Mouse (Mus musculus) G1E-ER4 (cell line): ENCODE measurements around the gene Itgae. TPM values are rescaled to one million over a fixed set of nuclear protein-coding genes. Genes with fewer than 3 reads are reported as not detected.

Source experiments
- GATA1 ChIP-seq: IDR thresholded peaks from one replicate; pipeline ENCODE4 v1.8.0; 2012; ENCODE audit warnings: low read length, inconsistent platforms
- polyA plus RNA-seq: library from polyadenylated mRNA; stranded (reverse); fragments of >175 nt; gene quantifications from 2 replicates; pipeline ENCODE4 v1.2.3, GENCODE M21; 2012

Itgae gene
- polyA plus RNA-seq, 1 experiment = 0.03 TPM

DNA sequence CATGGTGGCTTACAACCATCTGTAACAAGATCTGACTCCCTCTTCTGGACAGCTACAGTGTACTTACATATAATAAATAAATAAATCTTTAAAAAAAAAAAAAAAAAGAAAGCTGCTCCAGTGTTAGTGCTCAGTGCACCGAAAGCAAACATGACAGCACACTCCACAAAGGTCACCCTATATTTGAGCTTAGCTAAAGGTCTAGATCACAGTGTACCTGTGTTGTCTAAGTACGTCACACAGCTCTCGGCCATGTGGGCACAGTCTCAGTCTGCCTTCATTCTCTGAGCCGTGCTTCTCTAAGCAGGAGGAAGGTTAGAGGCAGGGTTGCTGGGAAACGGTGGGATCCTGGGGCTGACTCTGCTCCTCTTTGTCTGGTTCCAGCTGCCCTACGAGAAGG, 36.1 kb downstream of the Itgae start:
- no peak for TF ChIP-seq GATA1

DNA sequence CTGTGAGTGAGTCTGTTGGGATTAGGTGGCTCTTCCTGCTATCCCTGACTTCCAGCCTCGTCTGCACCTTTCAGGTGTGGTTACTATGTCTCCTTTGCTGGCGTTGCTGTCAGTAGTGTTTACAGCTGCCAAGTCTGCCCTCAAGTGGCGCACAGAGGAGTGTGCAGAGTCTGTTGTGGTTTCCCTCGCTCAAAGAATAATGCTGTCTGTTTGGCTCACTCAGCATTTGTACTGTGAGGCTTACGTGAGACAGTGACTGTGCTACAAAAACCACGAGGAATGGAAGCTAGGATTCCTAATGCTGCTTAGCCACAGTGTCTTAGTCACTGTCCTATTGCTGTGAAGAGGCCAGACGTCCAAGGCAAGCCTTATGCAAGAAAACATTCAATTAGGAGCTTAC, 40.6 kb downstream of the Itgae start:
- TF ChIP-seq GATA1 = no peak

DNA sequence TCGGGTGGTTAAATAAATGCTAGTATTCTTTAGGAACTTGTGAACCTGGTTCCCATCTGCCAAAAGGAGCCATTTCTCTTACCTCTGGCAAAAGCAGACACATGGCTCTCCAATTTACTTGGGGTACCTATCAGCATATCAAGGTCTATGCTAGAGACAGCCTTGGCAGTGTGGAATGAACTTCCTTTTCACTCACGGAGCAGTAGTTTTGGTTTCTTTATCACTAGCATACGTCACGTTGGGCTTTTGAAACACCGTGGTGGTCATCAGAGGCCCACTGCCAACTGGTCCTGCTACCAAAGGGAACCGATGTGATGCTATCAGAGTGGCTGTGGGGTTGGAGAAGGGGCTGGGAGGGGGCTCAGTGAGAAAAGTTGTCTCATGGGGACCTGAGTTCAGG, 42.6 kb downstream of the Itgae start:
- TF ChIP-seq GATA1 = no peak

DNA sequence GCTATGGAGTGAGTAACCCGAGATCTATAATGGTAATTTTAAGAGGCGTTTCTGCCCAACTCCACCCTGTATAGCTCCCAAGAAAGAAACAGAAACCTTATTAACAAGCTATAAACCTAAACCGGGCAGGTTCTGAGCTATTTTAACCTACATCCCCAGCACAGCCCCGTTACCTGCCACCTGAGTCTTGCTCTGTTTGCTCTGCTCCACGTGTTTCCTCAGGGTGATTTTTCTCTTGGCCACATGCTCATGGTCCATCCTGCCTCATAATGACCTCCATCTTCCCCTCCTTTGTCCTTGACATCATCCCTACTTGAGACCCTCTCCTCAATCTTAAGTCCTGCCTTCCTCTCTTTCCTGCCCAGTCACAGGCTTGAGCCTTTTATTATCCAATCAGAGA, 43.8 kb downstream of the Itgae start:
- no peak for TF ChIP-seq GATA1

DNA sequence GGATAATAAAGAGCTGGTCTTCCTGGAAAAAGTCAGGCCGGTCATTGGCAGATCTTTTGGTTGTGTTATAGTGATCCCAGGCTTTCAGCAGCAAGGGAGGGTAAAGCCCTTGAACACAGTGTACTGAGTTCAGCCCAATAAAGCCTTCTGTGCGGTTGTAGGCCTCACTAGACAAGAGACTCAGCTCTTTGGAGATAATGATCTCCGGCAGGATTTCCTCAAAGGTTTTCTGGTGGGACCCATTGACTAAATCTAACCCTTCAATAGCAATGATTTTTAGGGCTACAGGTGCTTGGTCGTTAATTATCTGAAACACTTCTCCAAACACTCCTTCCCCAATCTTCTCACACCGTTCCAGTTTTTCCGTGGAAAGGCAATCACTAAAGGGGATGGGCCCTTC, 46.2 kb downstream of the Itgae start:
- no peak for TF ChIP-seq GATA1

DNA sequence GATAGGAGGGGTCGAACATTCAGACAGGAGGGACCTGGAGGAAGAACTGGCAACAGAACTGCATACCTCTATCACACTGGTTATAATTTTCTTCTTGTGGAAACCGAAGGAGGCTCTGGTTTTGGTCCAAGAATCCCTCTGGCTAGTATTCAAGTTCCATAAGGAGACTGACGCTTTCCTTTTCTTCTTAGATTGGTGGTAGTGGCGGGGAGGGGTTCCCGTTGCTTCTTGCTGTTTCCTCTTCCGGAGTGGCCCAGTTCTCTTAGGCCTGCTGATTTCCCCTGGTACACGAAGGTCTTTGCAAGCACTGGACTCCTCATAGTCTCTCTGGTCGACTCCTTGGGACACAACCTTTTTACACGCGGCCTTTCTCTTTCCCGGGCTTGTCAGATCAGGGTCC, 46.7 kb downstream of the Itgae start:
- no peak for TF ChIP-seq GATA1

DNA sequence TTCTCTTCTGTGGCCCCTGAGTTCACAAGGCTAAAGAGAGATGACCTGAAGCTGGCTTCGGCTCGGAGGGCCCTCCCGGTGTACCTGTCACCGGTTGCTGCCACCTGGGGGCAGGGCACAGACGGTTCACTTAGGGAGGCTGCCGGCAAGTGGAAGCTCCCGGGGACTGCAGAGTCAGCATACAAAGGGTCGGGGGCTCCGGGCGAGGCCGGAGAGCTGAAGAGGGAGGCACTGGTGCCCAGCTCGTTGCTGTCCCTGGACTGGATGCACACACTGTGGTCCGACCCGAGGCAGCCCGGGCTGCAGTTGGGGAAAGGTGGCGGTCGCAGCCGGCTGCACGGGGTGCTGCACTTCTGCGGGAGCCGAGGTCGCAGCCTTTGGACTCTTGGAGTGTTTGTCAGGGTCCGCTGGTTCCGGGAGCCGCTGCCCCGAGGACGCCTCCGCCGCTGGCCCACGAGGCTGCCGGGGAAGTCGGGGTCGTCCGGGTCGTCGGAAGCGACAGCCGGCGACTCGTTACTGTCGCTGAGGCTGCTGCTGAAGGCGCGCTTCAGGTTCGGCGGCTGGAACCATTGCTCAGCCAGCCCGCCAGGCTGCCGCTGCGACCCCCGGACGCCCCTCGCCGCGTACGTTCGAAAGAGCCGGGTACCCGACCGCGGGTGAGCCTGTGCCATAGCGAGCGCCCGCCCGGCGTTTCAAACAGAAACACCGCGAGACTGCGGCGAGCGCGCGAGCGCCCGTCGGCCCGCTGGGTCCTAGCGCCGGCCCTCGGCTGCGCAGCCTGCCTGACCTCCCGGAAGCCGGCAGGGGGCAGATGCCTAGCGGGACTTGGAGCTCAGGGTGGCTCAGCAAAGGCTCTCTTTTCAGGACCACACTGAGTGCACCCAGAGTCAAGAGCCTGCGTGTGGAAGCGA, 47.5 kb downstream of the Itgae start, which contains the start of gene Haspin:
Gene Haspin, minus strand, starts transcription at position 704 of the 911 bp plus-strand sequence.
- no peak for TF ChIP-seq GATA1

DNA sequence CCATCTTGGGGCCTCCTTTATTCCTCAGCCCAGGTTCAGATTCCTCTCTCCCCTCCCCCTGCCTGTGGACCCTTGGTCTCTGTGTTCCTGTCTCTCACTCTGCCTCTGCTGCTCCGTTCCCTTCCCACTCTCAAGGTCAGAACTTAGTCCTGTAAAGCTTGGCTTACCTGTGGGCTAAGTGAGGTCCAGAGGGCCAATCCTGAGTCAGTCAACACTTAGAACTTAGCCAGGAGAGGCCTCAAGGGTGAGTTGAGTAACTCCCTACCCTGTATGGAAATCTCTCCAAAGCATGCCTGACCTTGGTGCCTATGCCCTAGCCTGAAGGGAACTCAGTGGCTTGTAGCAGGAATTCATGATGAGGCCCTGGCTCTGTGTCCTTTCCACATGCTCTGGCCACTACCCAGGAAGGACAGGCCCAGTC, 53.9 kb downstream of the Itgae start:
- no peak for TF ChIP-seq GATA1

DNA sequence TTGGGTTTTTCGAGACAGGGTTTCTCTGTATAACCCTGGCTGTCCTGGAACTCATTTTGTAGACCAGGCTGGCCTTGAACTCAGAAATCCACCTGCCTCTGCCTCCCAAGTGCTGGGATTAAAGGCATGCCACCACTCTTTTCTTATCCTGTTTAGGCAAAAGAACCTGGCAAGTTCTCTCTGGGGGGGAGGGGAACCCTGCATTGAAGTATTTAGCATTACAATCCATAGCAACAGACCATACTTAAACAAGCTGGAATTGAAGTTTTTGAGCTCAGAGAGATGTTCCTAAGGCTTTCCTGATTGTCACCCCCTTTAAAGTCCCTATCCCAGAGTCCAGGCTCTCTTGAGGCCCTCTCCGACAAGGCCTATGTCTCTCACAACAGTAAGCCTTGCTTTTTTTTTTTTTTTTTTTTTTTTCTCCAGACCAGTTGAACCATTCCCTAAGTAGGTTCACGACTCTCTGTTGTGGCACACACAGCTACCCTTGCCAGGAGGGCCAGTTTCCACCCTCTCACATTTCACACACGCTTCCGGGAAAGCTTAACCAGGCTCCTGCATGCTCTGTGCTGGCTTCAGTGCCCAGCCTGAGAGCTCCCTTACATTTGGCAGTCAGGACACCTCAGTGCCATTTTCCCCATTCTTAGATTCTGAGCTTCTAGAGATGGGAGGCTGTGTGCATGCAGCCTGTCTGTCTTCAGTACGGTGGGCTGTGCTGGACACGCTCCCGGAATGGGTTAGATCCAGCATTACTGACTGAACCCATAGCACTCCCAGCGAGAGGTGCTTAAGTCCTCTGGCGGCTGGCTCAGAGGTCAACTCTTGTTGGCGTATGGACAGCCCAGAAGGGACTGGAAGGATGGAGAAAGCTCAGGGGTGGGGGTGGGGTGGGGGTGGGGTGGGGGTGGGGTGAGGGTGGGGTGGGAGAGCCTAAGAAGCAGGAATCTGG, 55.9 kb downstream of the Itgae start:
- no peak for TF ChIP-seq GATA1

DNA sequence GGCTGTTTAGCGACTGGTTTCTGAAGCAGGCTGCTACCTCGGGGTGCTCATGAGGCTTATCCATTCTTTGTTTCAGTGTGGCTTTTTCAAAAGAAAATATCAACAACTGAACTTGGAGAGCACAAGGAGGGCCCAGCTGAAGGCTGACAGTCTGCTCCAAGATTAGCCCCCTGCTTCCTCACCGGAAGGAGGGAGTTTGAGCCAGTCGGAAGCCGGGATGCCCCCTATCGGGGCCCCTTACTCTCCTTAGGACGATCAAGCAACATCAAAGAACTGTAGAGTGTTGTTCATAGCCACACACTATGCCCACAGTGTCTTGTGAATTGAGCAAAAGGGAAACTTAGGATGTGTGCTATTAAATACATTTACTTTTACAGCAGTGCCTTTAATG, 56.6 kb downstream of the Itgae start:
- no peak for TF ChIP-seq GATA1

DNA sequence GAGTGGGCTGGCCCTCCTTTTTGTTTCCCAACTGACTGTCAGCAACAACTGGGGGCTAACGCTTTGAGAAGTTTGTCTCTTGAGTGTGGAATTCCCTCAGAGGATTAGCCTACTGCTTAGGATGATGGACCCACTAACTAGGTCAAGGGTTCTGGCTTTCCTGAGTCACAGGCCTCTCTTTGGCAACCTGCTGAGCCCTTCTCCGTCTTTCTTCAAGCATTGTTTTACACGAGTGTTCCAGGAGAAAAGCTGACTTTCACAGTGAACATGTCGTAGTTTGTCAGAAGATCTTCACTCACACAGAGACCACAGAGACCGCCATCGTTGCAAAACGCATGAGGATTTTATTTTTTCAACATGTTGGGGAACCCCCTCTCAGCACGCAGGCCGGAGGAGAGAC, 57.8 kb downstream of the Itgae start:
- TF ChIP-seq GATA1 = no peak

DNA sequence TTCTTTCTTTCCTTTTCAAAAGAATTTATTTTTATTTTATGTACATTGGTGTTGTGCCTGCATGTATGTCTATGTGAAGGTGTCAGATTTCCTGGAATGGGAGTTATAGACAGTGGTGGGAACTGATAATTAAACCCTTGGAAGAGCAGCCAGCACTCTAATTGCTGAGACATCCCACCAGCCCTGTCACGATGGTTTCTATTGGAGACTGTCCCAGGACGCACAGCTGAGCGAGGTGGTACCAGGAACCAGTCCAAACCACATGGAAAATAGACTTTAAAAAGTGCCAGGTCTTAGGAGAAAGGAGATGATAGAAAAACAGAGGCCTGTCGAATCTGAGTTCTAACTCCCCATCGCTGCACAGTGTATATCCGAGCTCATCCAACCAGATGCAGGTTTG, 64.7 kb downstream of the Itgae start:
- no peak for TF ChIP-seq GATA1

DNA sequence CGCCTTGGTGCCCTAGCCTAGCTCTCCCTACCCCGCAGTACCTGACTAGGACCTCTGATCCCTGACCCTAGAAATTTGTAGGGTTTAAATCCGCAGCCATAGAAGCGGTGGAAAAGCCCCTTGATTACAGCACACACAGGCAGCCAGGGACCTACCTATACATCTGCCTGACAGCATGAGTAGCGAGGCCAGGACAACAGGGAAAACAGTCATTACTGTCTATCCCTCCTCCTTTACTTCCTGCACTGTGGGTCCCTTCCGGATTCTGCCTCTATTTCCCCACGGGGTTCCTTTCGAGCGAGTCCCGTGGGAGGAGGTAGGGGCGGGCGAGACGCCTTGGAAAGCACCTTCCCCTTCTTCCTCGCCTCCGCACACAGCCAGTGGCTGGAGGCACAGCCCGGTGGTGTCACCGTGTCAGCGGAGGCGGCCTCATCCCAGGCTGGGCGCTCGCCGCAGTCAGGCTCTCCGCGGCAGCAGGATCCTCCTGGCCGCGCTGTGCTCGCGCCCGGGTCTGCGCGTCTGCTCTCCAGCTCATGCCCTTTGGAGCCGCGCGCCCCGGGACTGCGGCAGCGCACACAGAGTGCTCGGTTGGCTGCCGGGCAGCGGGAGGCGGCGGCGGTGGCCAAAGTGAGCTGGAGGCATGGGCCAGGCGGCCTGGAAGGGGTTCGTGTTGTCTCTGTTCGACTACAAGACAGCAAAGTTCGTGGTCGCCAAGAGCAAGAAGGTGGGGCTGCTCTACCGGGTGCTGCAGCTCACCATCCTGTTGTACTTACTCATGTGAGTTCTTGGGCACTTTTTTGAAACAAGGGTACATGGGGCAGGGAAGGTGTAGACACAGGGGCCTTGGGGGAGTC, 69.8 kb downstream of the Itgae start, which contains the start of gene P2rx5:
Gene P2rx5, plus strand, starts transcription at position 465 of the 854 bp plus-strand sequence.
- TF ChIP-seq GATA1 = no peak

DNA sequence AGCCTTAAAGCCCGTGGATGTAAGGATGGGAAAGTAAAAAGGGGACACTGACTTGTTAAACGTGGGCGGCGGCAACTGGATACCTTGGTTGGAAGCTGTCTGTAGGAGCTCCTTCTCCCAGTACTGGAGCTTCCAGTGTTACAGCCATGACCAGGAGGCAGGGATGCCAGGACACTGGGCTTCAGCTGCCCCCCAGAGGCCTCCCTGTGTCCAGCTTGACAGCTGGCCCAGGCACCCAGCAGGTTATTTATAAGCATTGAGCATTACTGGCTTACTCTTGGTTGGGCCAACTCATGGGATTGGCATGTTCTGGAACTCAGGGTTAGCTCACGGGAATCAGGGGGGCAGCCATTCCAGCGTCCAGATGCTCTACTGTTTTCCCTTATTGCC, 70.4 kb downstream of the Itgae start:
- no peak for TF ChIP-seq GATA1

DNA sequence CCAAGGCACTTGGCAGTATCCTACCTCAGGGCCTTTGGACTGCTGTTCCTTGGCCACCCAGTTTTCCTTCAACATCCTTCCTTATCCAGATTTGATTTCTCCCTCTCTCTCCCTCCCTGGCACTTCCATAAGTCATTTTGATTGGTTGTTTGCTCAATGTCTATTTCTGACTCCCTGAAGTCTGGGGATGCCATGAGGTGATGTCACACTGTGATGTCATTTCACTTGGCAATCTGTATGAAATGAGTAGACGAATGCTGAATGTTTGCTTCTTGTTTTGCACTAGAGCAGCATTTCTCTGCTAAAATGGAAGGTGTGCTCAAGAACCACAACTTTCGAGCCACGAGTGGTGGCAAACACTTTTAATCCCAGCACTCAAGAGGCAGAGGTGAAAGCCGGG, 71.2 kb downstream of the Itgae start:
- no peak for TF ChIP-seq GATA1
